Mouse (Mus musculus) stomach, embryonic 15.5 days (tissue): Measurements from ENCODE around the gene A430078G23Rik. TPM values are rescaled to one million over a fixed set of nuclear protein-coding genes. Genes with fewer than 3 reads are reported as not detected.

Experiments used
- ATAC-seq: fragments of 200-750 bp; cut with Nextera tagmentation; 2 replicates; pipeline ENCODE4 v1.8.0; 2017; ENCODE audit warnings: low read depth, moderate number of reproducible peaks, moderate TSS enrichment; ENCODE audit not compliant: insufficient read depth, low FRiP score
- H3K27ac ChIP-seq: fragments of 300-500 bp; sonication (generic); 2 replicates; pipeline ENCODE4 v1.5.1; 2015; ENCODE audit warnings: mild to moderate bottlenecking, inconsistent platforms
- H3K27me3 ChIP-seq: fragments of 300-500 bp; sonication (generic); replicated peaks from 2 replicates; pipeline ENCODE4 v1.6.1; 2015; ENCODE audit warnings: inconsistent platforms
- H3K36me3 ChIP-seq: fragments of 300-500 bp; sonication (generic); 2 replicates; pipeline ENCODE4 v1.6.1; 2015; ENCODE audit warnings: inconsistent platforms
- H3K4me1 ChIP-seq: fragments of 300-500 bp; sonication (generic); 2 replicates; pipeline ENCODE4 v1.6.1; 2015; ENCODE audit warnings: inconsistent platforms
- H3K4me2 ChIP-seq: fragments of 300-500 bp; sonication (generic); 2 replicates; pipeline ENCODE4 v1.6.1; 2015; ENCODE audit warnings: mild to moderate bottlenecking, inconsistent platforms
- H3K4me3 ChIP-seq: fragments of 300-500 bp; sonication (generic); replicated peaks from 2 replicates; pipeline ENCODE4 v1.5.1; 2015; ENCODE audit warnings: inconsistent platforms
- H3K9ac ChIP-seq: fragments of 300-500 bp; sonication (generic); 2 replicates; pipeline ENCODE4 v1.6.1; 2015; ENCODE audit warnings: inconsistent platforms
- H3K9me3 ChIP-seq: fragments of 300-500 bp; sonication (generic); 2 replicates; pipeline ENCODE4 v1.6.1; 2016; ENCODE audit warnings: inconsistent platforms
- WGBS: fragments of 180-500 bp; shearing (Covaris S2); methylation state at CpG from one replicate; pipeline ENCODE4 v1.1.7; 2015; 5-methylcytosine and 5-hydroxymethylcytosine counted together
- polyA plus RNA-seq: library from polyadenylated mRNA; unstranded; fragments of >200 nt; fragmentation: Nextera tagmentation; extraction: Ambion mirVana; gene quantifications from 2 replicates; pipeline ENCODE4 v1.2.1, GENCODE M21; 2015

The A430078G23Rik gene
- polyA plus RNA-seq, 1 experiment from 2014 or later, result 0.71 TPM

GRCm38 (mm10) chr8:3416846-3417245, 63.6 kb downstream of the A430078G23Rik start:
- no peak for ATAC-seq

DNA sequence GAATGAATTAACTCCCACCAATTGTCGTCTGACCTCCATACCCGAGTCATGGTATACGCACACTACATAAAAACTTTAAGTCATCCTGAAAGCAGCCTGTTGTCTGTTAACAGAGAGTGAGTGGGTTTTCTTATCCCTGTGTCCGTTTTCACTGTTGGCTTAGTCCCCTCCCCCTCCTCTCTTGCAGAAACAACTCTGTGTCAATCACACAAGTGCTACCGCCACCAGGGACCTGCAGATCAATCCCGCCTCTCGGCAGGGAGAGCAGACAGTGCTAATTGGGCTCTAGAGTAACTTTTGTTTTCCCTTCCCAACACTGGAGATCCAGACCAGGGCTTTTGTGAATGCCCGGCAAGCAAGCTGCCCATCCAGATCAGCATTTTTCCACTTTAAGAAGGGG, 64.2 kb downstream of the A430078G23Rik start:
- H3K36me3 ChIP-seq, result no peaks in the 10 kb centered on the region
- H3K9ac ChIP-seq, result no peak overlapping the region
- 29% methylated on average over 8 of the region's 8 CpGs for WGBS
- H3K4me2 ChIP-seq, result no peak overlapping the region
- no peaks in the 10 kb centered on the region for H3K9me3 ChIP-seq
- no peaks in the 10 kb centered on the region for H3K27me3 ChIP-seq
- no peak for ATAC-seq
- H3K27ac ChIP-seq, result no peak overlapping the region
- 0 out of 2 replicates have a peak, but pooled peaks cover 6% of the 10 kb centered on the region for H3K4me1 ChIP-seq
- no peak overlapping the region for H3K4me3 ChIP-seq

More at GRCm38 (mm10) chr8:3416846-3417245, 63.6 kb downstream of the A430078G23Rik start:
- Histone ChIP-seq H3K4me1 (0 out of 2 replicates have a peak, but pooled peaks cover 6% of the 10 kb centered on the region), H3K9ac (no peak overlapping the region), H3K36me3 (no peaks in the 10 kb centered on the region), H3K27ac (no peak overlapping the region), H3K27me3 (no peaks in the 10 kb centered on the region), H3K4me2 (no peak overlapping the region), H3K9me3 (no peaks in the 10 kb centered on the region), H3K4me3 (no peak overlapping the region)
- WGBS, result 60% methylated on average over 4 of the region's 4 CpGs

- 0 out of 2 replicates have a peak, but pooled peaks cover 6% of the 10 kb centered on the region for H3K4me1 ChIP-seq
- ATAC-seq, result no peak
- no peak overlapping the region for H3K9ac ChIP-seq
- no peaks in the 10 kb centered on the region for H3K9me3 ChIP-seq
- H3K27me3 ChIP-seq, result no peaks in the 10 kb centered on the region
- H3K4me2 ChIP-seq, result no peak overlapping the region
- no peak overlapping the region for H3K4me3 ChIP-seq
- H3K36me3 ChIP-seq, result no peaks in the 10 kb centered on the region
- 75% methylated on average over 1 of the region's 1 CpGs for WGBS
- H3K27ac ChIP-seq, result no peak overlapping the region
These were observed 64.9 kb downstream of the A430078G23Rik start for GRCm38 (mm10) chr8:3418101-3418500.

DNA sequence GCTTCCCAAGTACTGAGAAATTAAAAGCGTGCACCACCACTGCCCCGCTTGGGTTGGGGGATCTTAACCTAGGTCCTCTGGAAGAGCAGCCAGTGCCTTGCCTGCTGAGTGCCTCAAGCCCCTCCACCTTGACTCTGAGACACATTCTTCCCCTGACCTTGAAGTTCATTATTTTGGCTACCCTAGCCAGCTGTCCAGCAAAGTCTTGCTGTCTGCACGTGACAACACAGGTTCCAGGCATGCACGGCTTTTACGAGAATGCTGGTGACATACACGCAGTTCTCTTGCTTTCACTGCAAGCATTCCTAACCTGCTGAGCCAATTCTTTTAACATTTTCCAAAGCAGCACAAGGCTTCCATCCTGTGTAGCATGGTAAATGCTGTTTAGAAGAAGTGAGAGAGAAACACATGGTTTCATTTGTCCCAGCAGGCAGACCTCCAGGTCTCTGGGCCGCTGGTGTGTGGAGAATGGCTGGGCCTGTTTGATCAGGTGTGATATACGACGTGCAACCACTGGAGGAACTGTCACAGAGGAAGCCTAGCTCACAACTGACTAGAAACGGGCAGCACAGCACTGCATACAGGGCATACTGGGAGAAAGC, 67.0 kb downstream of the A430078G23Rik start:
- H3K4me3 ChIP-seq, result no peak overlapping the region
- WGBS, result 68% methylated on average over 10 of the region's 10 CpGs

DNA sequence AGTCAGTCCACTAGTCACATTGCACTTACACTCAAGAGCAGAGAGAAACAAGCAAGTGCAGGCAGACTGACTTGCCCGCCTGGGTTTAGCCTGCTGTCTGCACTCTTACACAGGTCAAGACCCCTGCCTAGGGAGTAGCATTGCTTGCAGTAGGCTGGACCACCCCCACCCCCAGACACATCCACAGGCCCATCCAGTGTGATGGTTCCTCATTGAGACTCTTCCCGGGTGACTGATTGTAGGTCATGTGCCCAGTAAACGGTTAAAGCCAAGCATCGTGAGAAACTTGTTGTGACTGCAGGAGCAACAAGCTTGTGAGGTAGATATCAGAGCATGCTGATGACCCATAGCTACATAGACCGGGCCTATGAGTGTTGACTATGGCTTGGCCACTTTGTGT, 68.3 kb downstream of the A430078G23Rik start:
- Histone ChIP-seq H3K27me3 (no peaks in the 10 kb centered on the region), H3K4me1 (0 out of 2 replicates have a peak, but pooled peaks cover 8% of the 10 kb centered on the region), H3K9me3 (no peaks in the 10 kb centered on the region), H3K9ac (no peak overlapping the region), H3K27ac (no peak overlapping the region), H3K4me3 (no peak overlapping the region), H3K36me3 (no peaks in the 10 kb centered on the region), H3K4me2 (no peak overlapping the region)
- ATAC-seq, result no peak
- 86% methylated on average over 5 of the region's 5 CpGs for WGBS

More for the DNA sequence above, 67.0 kb downstream of the A430078G23Rik start:
- H3K9me3 ChIP-seq, result no peaks in the 10 kb centered on the region
- no peak overlapping the region for H3K9ac ChIP-seq
- H3K27me3 ChIP-seq, result no peaks in the 10 kb centered on the region
- ATAC-seq, result no peak
- no peak overlapping the region for H3K4me2 ChIP-seq
- H3K4me1 ChIP-seq, result 0 out of 2 replicates have a peak, but pooled peaks cover 8% of the 10 kb centered on the region
- no peak overlapping the region for H3K27ac ChIP-seq
- H3K36me3 ChIP-seq, result no peaks in the 10 kb centered on the region

DNA sequence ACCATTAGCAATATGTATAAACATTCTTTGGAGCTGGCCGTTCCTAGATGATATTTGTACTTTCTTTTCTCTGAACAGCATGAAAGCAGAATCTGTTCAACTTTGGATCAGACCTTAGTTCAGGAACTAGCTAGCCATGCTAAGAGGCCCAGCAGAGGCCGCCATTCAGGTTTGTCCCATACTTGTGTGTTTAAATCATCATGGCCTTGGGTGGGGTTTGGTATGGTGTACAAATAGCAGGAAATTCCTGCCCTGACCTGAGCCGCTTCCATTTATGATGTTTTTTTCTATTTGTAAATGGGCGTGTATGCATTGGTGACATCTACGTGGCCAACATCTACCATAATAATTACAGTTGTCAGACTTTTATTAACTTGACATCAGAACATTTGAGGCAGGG, 72.0 kb downstream of the A430078G23Rik start:
- peak overlapping the region; percentile 40; the same call in 1 of the 2 replicates for H3K27ac ChIP-seq
- H3K4me1 ChIP-seq, result 0 out of 2 replicates have a peak, but pooled peaks cover 4% of the 10 kb centered on the region
- H3K27me3 ChIP-seq, result no peaks in the 10 kb centered on the region
- no peak overlapping the region for H3K4me2 ChIP-seq
- peaks cover 18% of the 10 kb centered on the region; the same call in 1 of the 2 replicates for H3K36me3 ChIP-seq
- no peak for ATAC-seq
- no peaks in the 10 kb centered on the region for H3K9me3 ChIP-seq
- no peak overlapping the region for H3K4me3 ChIP-seq
- no peak overlapping the region for H3K9ac ChIP-seq
- 75% methylated on average over 5 of the region's 5 CpGs for WGBS

DNA sequence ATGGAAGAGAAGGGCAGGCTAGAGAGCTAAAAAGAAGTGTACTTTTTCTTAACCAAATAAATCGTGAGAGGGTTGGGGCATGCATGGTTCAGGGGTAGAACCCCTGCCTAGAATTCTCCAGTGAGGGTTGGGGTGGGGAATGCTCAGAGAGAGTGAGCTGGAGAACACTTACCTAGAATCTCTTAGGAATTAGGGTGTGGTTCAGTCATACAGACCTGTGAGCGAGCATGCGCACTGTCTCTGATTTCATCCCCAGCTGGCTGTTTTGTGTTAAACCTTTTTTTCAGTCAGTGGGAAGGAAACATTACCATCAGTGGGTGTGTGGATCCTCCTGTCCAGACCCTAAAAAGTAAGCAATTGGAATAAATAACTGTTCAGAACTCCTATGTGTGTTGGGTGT, 73.0 kb downstream of the A430078G23Rik start:
- H3K4me1 ChIP-seq, result 0 out of 2 replicates have a peak, but pooled peaks cover 4% of the 10 kb centered on the region
- no peak overlapping the region for H3K9ac ChIP-seq
- no peaks in the 10 kb centered on the region for H3K9me3 ChIP-seq
- no peak overlapping the region for H3K27ac ChIP-seq
- H3K4me2 ChIP-seq, result no peak overlapping the region
- H3K4me3 ChIP-seq, result no peak overlapping the region
- 79% methylated on average over 3 of the region's 3 CpGs for WGBS
- H3K27me3 ChIP-seq, result no peaks in the 10 kb centered on the region
- H3K36me3 ChIP-seq, result peaks cover 24% of the 10 kb centered on the region
- no peak for ATAC-seq

GRCm38 (mm10) chr8:3428426-3428825, 75.2 kb downstream of the A430078G23Rik start:
- WGBS, result 68% methylated on average over 2 of the region's 2 CpGs
- Histone ChIP-seq H3K27me3 (no peaks in the 10 kb centered on the region), H3K9ac (no peak overlapping the region), H3K4me3 (no peak overlapping the region), H3K27ac (no peak overlapping the region), H3K36me3 (peaks cover 41% of the 10 kb centered on the region), H3K4me1 (0 out of 2 replicates have a peak, but pooled peaks cover 4% of the 10 kb centered on the region), H3K9me3 (no peaks in the 10 kb centered on the region), H3K4me2 (no peak overlapping the region)
- ATAC-seq, result no peak

DNA sequence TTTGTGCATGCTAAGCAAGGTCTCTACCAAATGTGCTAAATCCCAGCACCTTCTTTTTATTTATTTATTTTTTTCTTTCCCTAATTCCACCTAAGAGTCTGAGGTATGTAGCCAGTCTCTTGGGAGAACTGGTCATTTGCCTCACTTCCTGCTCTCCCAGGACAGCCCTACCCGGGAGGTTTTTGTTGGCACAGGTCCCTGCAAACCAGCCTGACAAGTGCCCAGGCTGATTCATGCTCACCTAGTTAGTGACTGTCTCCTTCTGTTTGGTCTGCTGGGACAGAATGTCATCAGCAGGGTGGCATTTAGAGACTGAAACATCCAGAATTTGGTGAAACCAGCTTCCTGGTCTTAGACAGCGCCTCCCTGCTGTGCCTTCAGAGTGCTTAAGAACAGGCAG, 76.8 kb downstream of the A430078G23Rik start:
- H3K4me2 ChIP-seq, result no peak overlapping the region
- H3K9ac ChIP-seq, result no peak overlapping the region
- peaks cover 46% of the 10 kb centered on the region for H3K36me3 ChIP-seq
- H3K4me3 ChIP-seq, result no peak overlapping the region
- 81% methylated on average over 2 of the region's 2 CpGs for WGBS
- no peaks in the 10 kb centered on the region for H3K9me3 ChIP-seq
- H3K27me3 ChIP-seq, result no peaks in the 10 kb centered on the region
- no peak overlapping the region for H3K27ac ChIP-seq
- H3K4me1 ChIP-seq, result 0 out of 2 replicates have a peak, but pooled peaks cover 1% of the 10 kb centered on the region
- ATAC-seq, result no peak; the same call in 1 of the 2 replicates

GRCm38 (mm10) chr8:3431113-3431512, 77.9 kb downstream of the A430078G23Rik start:
- Histone ChIP-seq H3K9ac (no peak overlapping the region), H3K4me3 (no peak overlapping the region), H3K9me3 (no peaks in the 10 kb centered on the region), H3K36me3 (peaks cover 56% of the 10 kb centered on the region), H3K4me2 (no peak overlapping the region), H3K4me1 (no peaks in the 10 kb centered on the region), H3K27ac (no peak overlapping the region), H3K27me3 (no peaks in the 10 kb centered on the region)
- 75% methylated on average over 3 of the region's 3 CpGs for WGBS
- no peak for ATAC-seq

DNA sequence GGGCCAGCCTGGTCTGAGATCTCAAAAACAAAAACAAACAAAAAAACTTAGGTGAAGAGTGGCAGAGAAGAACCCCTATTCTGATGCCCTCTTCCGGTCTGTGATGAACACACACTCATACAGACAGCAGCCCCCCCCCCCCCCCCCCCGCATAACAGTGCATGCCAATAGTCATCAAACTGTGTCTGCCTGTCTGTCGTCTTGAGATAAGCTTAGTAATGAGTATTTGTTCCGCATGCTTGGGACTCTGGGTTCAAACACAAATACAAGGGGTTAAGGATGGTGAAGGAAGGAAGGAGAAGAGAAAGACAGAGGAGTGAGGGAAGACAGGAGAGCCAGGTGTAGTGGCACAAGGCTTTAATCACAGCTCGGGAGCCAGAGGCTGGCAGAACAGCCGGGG, 83.3 kb downstream of the A430078G23Rik start:
- H3K36me3 ChIP-seq, result peaks cover 73% of the 10 kb centered on the region

DNA sequence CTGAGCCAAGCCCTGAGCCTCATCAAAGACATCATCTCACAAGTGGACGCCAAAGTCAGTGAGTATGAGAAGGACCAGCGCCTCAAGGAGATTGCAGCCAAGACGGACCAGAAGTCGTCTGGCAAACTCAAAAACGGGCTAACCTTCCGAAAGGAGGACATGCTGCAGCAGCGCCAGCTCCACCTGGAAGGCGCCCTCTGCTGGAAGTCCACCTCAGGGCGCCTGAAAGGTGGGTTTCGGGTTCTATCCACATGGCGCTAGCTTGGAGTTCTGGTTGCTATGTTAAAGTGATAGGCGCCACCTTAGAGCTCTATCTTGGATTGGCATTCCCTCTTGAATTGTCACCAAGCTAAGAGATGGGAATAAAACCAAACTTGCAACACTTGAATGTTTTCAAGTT, 86.3 kb downstream of the A430078G23Rik start:
- no peaks in the 10 kb centered on the region for H3K9me3 ChIP-seq
- no peak overlapping the region for H3K9ac ChIP-seq
- no peak overlapping the region for H3K4me3 ChIP-seq
- no peaks in the 10 kb centered on the region for H3K27me3 ChIP-seq
- no peaks in the 10 kb centered on the region for H3K4me1 ChIP-seq
- no peak overlapping the region for H3K4me2 ChIP-seq
- no peak for ATAC-seq
- peaks cover 54% of the 10 kb centered on the region for H3K36me3 ChIP-seq
- WGBS, result 77% methylated on average over 12 of the region's 12 CpGs
- no peak overlapping the region for H3K27ac ChIP-seq

More for the DNA sequence above, 83.3 kb downstream of the A430078G23Rik start:
- H3K9ac ChIP-seq, result no peak overlapping the region
- ATAC-seq, result no peak
- H3K4me3 ChIP-seq, result no peak overlapping the region
- 81% methylated on average over 6 of the region's 6 CpGs for WGBS
- H3K4me1 ChIP-seq, result no peaks in the 10 kb centered on the region
- no peak overlapping the region for H3K4me2 ChIP-seq
- H3K27me3 ChIP-seq, result no peaks in the 10 kb centered on the region
- no peak overlapping the region for H3K27ac ChIP-seq
- no peaks in the 10 kb centered on the region for H3K9me3 ChIP-seq
